Mouse (Mus musculus) embryonic facial prominence, embryonic 12.5 days (tissue): Measurements from ENCODE around the gene Stk10. TPM values are rescaled to one million over a fixed set of nuclear protein-coding genes. Genes with fewer than 3 reads are reported as not detected.

Experiments used
- ATAC-seq: fragments of 200-750 bp; cut with Nextera tagmentation; 2 replicates; pipeline ENCODE4 v1.8.0; 2017; ENCODE audit not compliant: insufficient number of reproducible peaks, insufficient read depth, low FRiP score, low TSS enrichment
- H3K27ac ChIP-seq: fragments of 300-500 bp; sonication (generic); 2 replicates; pipeline ENCODE4 v1.5.1; 2016; ENCODE audit warnings: mild to moderate bottlenecking
- H3K27me3 ChIP-seq: fragments of 300-500 bp; sonication (generic); 2 replicates; pipeline ENCODE4 v1.6.1; 2016; ENCODE audit warnings: mild to moderate bottlenecking, moderate library complexity
- H3K36me3 ChIP-seq: fragments of 300-500 bp; sonication (generic); 2 replicates; pipeline ENCODE4 v1.6.1; 2016; ENCODE audit warnings: mild to moderate bottlenecking
- H3K4me1 ChIP-seq: fragments of 300-500 bp; sonication (generic); 2 replicates; pipeline ENCODE4 v1.6.1; 2016
- H3K4me2 ChIP-seq: fragments of 300-500 bp; sonication (generic); replicated peaks from 2 replicates; pipeline ENCODE4 v1.6.1; 2016; ENCODE audit warnings: mild to moderate bottlenecking, moderate library complexity
- H3K4me3 ChIP-seq: fragments of 300-500 bp; sonication (generic); 2 replicates; pipeline ENCODE4 v1.5.1; 2016; ENCODE audit warnings: mild to moderate bottlenecking
- H3K9ac ChIP-seq: fragments of 300-500 bp; sonication (generic); 2 replicates; pipeline ENCODE4 v1.6.1; 2016; ENCODE audit warnings: mild to moderate bottlenecking, moderate library complexity
- H3K9me3 ChIP-seq: fragments of 300-500 bp; sonication (generic); 2 replicates; pipeline ENCODE4 v1.6.1; 2016; ENCODE audit warnings: mild to moderate bottlenecking, moderate library complexity
- WGBS: fragments of 180-500 bp; shearing (Covaris S2); methylation state at CpG from one replicate; pipeline ENCODE4 v1.1.7; 2016; 5-methylcytosine and 5-hydroxymethylcytosine counted together
- polyA plus RNA-seq: library from polyadenylated mRNA; unstranded; fragments of >200 nt; fragmentation: Nextera tagmentation; extraction: Ambion mirVana; gene quantifications from 2 replicates; pipeline ENCODE4 v1.2.1, GENCODE M21; 2016

Gene Stk10
- polyA plus RNA-seq, 1 experiment from 2014 or later, result 3.2 TPM

- Histone ChIP-seq H3K4me2 (no peak overlapping the region), H3K36me3 (no peaks in the 10 kb centered on the region), H3K27me3 (no peaks in the 10 kb centered on the region), H3K4me1 (peaks cover 4% of the 10 kb centered on the region; the same call in 1 of the 2 replicates), H3K9me3 (no peaks in the 10 kb centered on the region), H3K9ac (no peak overlapping the region), H3K4me3 (no peak overlapping the region), H3K27ac (0 out of 2 replicates have a peak overlapping the region, but pooled peaks have one; percentile 4)
- ATAC-seq, result no peak
- WGBS, result 53% methylated on average over 2 of the region's 3 CpGs
These were observed 9.7 kb downstream of the Stk10 start for GRCm38 (mm10) chr11:32542687-32543411.

DNA sequence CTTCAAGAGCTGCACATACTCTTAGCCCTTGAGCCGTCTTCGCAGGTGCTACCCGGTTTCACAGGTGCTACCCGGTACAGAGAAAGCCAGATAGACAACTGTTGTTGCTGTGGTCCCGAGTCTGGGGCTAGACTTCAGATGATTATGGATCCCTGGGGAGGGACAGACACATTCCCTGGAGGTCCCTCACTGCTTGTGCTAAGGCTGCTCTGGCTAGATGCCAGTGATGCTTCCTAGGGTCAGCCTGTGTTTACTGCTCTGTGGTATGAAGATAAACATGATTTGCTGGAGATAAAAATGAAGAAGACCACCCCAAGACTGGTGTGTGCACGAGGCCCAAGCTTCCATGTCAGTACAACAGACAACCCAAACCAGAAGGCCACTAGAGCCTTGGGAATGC lies 10.9 kb downstream of the Stk10 start:
- ATAC-seq, result no peak
- no peaks in the 10 kb centered on the region for H3K36me3 ChIP-seq

DNA sequence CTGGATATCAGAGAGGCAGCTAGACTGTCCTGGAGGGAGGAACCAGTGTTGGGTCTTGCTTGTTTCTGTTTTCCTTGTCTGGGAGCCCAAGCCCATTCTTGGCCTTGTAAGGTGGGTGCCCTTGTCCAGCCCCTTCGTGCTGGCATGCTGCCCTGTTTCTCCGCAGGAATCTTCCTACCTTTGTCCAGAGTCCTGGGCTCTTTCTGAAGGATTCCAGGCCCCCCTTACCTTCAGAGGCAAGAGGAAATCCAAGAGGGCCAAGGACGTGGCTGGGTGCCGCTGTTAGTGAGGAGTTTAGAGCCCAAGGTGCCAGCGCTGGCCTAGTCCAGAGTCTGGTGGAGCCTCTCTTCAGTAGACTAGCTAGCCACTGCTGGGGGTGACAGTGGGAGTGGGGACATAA lies 11.4 kb downstream of the Stk10 start:
- no peak overlapping the region for H3K27ac ChIP-seq
- H3K36me3 ChIP-seq, result no peaks in the 10 kb centered on the region
- H3K27me3 ChIP-seq, result no peaks in the 10 kb centered on the region
- whole genome bisulfite sequencing, result 84% methylated on average over 5 of the region's 5 CpGs
- no peak overlapping the region for H3K4me2 ChIP-seq
- H3K4me1 ChIP-seq, result peaks cover 4% of the 10 kb centered on the region
- no peak overlapping the region for H3K9ac ChIP-seq
- H3K9me3 ChIP-seq, result no peaks in the 10 kb centered on the region
- no peak overlapping the region for H3K4me3 ChIP-seq
- ATAC-seq, result no peak

More for the DNA sequence above, 10.9 kb downstream of the Stk10 start:
- Histone ChIP-seq H3K4me2 (no peak overlapping the region), H3K4me3 (no peak overlapping the region), H3K4me1 (no peaks in the 10 kb centered on the region), H3K27me3 (no peaks in the 10 kb centered on the region), H3K27ac (no peak overlapping the region), H3K9me3 (no peaks in the 10 kb centered on the region), H3K9ac (no peak overlapping the region)
- 89% methylated on average over 6 of the region's 6 CpGs for WGBS

- 74% methylated on average over 12 of the region's 12 CpGs for WGBS
- ATAC-seq, result no peak
These were observed 12.5 kb downstream of the Stk10 start for GRCm38 (mm10) chr11:32545605-32546004.

GRCm38 (mm10) chr11:32546483-32546882 lies 13.4 kb downstream of the Stk10 start:
- H3K4me1 ChIP-seq, result peaks cover 19% of the 10 kb centered on the region
- 86% methylated on average over 5 of the region's 5 CpGs for WGBS
- H3K27me3 ChIP-seq, result no peaks in the 10 kb centered on the region
- H3K27ac ChIP-seq, result no peak overlapping the region
- H3K4me2 ChIP-seq, result no peak overlapping the region
- H3K9me3 ChIP-seq, result no peaks in the 10 kb centered on the region
- ATAC-seq, result no peak
- H3K4me3 ChIP-seq, result no peak overlapping the region
- no peak overlapping the region for H3K9ac ChIP-seq
- no peaks in the 10 kb centered on the region for H3K36me3 ChIP-seq

More at GRCm38 (mm10) chr11:32545605-32546004, 12.5 kb downstream of the Stk10 start:
- no peak overlapping the region for H3K4me3 ChIP-seq
- H3K36me3 ChIP-seq, result no peaks in the 10 kb centered on the region
- no peak overlapping the region for H3K9ac ChIP-seq
- peaks cover 12% of the 10 kb centered on the region for H3K4me1 ChIP-seq
- no peak overlapping the region for H3K4me2 ChIP-seq
- no peaks in the 10 kb centered on the region for H3K9me3 ChIP-seq
- H3K27me3 ChIP-seq, result no peaks in the 10 kb centered on the region
- H3K27ac ChIP-seq, result no peak overlapping the region

- H3K4me1 ChIP-seq, result peaks cover 27% of the 10 kb centered on the region
- H3K9ac ChIP-seq, result no peak overlapping the region
- WGBS, result 82% methylated on average over 10 of the region's 10 CpGs
- no peak overlapping the region for H3K4me3 ChIP-seq
- no peaks in the 10 kb centered on the region for H3K9me3 ChIP-seq
- ATAC-seq, result no peak
- no peaks in the 10 kb centered on the region for H3K36me3 ChIP-seq
- no peaks in the 10 kb centered on the region for H3K27me3 ChIP-seq
- no peak overlapping the region for H3K4me2 ChIP-seq
- no peak overlapping the region for H3K27ac ChIP-seq
These were observed 14.4 kb downstream of the Stk10 start for GRCm38 (mm10) chr11:32547391-32547947.

GRCm38 (mm10) chr11:32548240-32548639 lies 15.1 kb downstream of the Stk10 start:
- Histone ChIP-seq H3K27ac (no peak overlapping the region), H3K9ac (no peak overlapping the region), H3K27me3 (no peaks in the 10 kb centered on the region), H3K36me3 (no peaks in the 10 kb centered on the region), H3K4me1 (peaks cover 35% of the 10 kb centered on the region), H3K4me2 (no peak overlapping the region), H3K9me3 (no peaks in the 10 kb centered on the region), H3K4me3 (no peak overlapping the region)
- WGBS, result 90% methylated on average over 4 of the region's 4 CpGs
- ATAC-seq, result no peak

GRCm38 (mm10) chr11:32549236-32549635 lies 16.1 kb downstream of the Stk10 start:
- Histone ChIP-seq H3K36me3 (no peaks in the 10 kb centered on the region), H3K4me1 (peaks cover 38% of the 10 kb centered on the region), H3K4me3 (no peak overlapping the region), H3K9me3 (no peaks in the 10 kb centered on the region), H3K27me3 (no peaks in the 10 kb centered on the region), H3K9ac (no peak overlapping the region), H3K27ac (no peak overlapping the region), H3K4me2 (no peak overlapping the region)
- 58% methylated on average over 6 of the region's 6 CpGs for WGBS
- ATAC-seq, result no peak

DNA sequence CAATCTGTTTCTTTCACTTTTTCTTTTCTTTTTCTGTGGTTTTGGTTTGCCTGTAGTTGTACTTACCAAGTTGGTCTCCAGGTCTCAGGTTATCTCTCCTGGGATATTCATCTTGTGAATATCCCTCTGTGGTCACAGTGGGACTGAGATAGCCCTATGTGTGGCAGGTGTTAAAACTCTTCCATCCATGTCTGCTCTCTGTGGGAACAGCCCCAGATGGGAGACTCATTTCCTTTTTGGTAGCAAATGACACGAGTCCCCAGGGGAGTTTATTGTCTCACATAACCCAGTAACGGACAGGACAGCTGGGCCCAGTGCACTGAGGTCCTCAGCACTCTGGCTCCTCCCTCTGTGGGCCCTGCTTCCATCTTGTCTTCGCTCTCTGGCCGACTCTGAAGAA lies 17.0 kb downstream of the Stk10 start:
- Histone ChIP-seq H3K4me1 (peaks cover 38% of the 10 kb centered on the region), H3K27ac (no peak overlapping the region), H3K9me3 (no peaks in the 10 kb centered on the region), H3K27me3 (no peaks in the 10 kb centered on the region), H3K9ac (no peak overlapping the region), H3K4me2 (no peak overlapping the region), H3K4me3 (no peak overlapping the region), H3K36me3 (no peaks in the 10 kb centered on the region)
- 58% methylated on average over 4 of the region's 4 CpGs for WGBS
- ATAC-seq, result no peak

- no peaks in the 10 kb centered on the region for H3K9me3 ChIP-seq
- H3K4me1 ChIP-seq, result peaks cover 38% of the 10 kb centered on the region
- no peak overlapping the region for H3K9ac ChIP-seq
- WGBS, result 88% methylated on average over 4 of the region's 4 CpGs
- no peaks in the 10 kb centered on the region for H3K36me3 ChIP-seq
- no peak overlapping the region for H3K4me3 ChIP-seq
- H3K27ac ChIP-seq, result no peak overlapping the region
- no peak overlapping the region for H3K4me2 ChIP-seq
- no peaks in the 10 kb centered on the region for H3K27me3 ChIP-seq
- ATAC-seq, result no peak
These were observed 18.0 kb downstream of the Stk10 start for GRCm38 (mm10) chr11:32551056-32551455.

DNA sequence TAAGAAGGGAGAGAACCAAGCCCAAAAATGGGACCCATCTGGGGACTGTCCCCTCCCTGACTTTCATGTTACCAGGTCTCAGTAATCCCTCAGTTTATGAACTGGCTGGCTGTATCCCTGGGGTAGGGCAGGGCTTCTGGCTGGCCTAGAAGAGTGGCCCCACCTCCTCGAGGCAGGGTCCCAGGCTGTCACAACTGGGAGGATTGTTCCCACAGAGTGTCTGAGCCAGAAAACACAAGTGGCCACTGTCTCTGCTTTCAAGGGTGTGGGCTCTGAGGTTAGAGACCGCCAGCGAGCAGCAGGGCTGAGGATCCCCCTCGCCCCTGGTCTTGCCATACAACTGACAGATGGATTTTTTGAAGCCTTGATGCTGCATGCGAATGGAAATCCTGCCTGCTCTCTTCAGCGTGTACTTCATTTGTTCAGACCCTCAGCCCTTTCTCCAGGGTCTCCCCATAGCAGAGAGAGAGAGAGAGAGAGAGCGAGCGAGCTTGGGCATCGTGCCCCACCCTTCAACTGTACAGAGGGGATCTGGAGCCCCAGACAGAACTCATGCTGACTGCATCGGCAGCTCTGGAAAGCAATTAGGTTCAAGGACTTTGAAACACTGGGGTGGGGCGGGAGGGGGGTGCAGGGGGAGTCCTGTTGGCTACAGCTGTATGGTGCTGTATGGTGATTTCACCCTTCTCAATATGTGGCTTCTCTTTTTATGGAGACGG lies 18.6 kb downstream of the Stk10 start:
- no peaks in the 10 kb centered on the region for H3K9me3 ChIP-seq
- no peaks in the 10 kb centered on the region for H3K36me3 ChIP-seq
- H3K27ac ChIP-seq, result peak overlapping the region; percentile 51; the same call in 1 of the 2 replicates
- 57% methylated on average over 12 of the region's 12 CpGs for WGBS
- no peaks in the 10 kb centered on the region for H3K27me3 ChIP-seq
- peak; percentile 71; the same call in 1 of the 2 replicates for ATAC-seq
- H3K9ac ChIP-seq, result no peak overlapping the region
- no peak overlapping the region for H3K4me3 ChIP-seq
- H3K4me1 ChIP-seq, result peaks cover 38% of the 10 kb centered on the region
- no peak overlapping the region for H3K4me2 ChIP-seq
